Mouse (Mus musculus): ENCODE measurements around the gene Alpk1. TPM values are rescaled to one million over a fixed set of nuclear protein-coding genes. Genes with fewer than 3 reads are reported as not detected.
"Not testable (repeated sequence)": the region's sequence is repeated elsewhere in the genome, so short reads cannot be mapped to it uniquely, and the experiment has no call there.

The Alpk1 gene
- polyA plus RNA-seq, 1 experiment from 2014 or later: 0.87 TPM

DNA sequence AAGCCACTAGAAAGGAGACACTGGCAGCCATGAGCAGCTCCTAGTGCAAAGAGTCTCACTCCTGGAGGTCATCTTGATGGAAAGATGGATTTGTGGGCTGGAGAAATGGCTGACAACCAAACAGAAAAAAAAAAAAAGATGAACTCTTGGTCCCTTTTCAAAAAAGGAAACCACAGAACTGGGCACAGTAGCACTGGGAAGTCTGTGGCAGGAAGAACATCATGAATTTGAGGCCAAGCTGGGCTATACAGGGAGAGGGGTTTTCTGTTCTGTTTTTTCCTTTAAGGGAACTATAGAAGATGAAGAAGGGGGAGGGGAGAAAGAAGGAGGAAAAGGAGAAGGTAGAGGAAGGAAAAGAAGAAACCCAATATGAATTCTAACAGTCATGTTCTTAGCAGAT, 6.7 kb upstream of the Alpk1 start:
- H3K27ac ChIP-seq: no peak overlapping the region
- peaks cover 69% of the 10 kb centered on the region for H3K27me3 ChIP-seq (ENCODE audit: poor library complexity, severe bottlenecking)
- no peak for DNase-seq (ENCODE audit: extremely low spot score, low spot score)
- peaks cover 24% of the 10 kb centered on the region for H3K4me1 ChIP-seq
- no peak overlapping the region for H3K4me3 ChIP-seq
- H3K36me3 ChIP-seq (replicated peaks): no peaks in the 10 kb centered on the region
- peaks cover 4% of the 10 kb centered on the region; the same call in 1 of the 2 replicates for H3K9me3 ChIP-seq

GRCm38 (mm10) chr3:127783680-127784079, 3.4 kb upstream of the Alpk1 start:
- 93% methylated on average over 8 of the region's 8 CpGs for WGBS
- H3K9me3 ChIP-seq: not testable (repeated sequence)
- H3K27me3 ChIP-seq (ENCODE audit: poor library complexity, severe bottlenecking): peaks cover 54% of the 10 kb centered on the region

DNA sequence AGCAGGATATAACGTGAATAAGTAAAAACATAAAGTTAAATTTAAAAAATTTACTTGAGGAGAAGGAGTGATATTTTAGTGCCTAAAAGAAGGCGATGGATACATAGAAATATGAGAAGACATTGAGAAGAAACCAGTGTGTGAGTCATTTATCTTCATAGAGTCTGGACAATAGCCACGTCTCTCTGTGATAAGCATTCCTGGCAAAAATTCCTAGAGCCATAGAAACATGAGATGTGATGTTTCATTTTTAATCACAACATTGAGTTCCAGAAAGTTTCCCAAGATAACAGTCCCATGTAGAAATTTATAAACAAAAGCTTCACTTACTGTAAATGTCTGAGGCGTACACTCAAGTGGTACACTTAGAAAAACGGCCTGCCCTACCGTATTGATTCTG, 2.6 kb upstream of the Alpk1 start:
- WGBS: 94% methylated on average over 6 of the region's 6 CpGs
- Histone ChIP-seq H3K36me3 (replicated peaks) (no peaks in the 10 kb centered on the region), H3K27ac (no peak overlapping the region), H3K4me3 (no peak overlapping the region), H3K9me3 (peaks cover 4% of the 10 kb centered on the region; the same call in 1 of the 2 replicates), H3K27me3 (ENCODE audit: poor library complexity, severe bottlenecking) (peaks cover 47% of the 10 kb centered on the region), H3K4me1 (peaks cover 10% of the 10 kb centered on the region)
- no peak for DNase-seq (ENCODE audit: extremely low spot score, low spot score)

More at GRCm38 (mm10) chr3:127783680-127784079, 3.4 kb upstream of the Alpk1 start:
- DNase-seq (ENCODE audit: extremely low spot score, low spot score); H3K4me1 ChIP-seq; H3K27ac ChIP-seq; H3K4me3 ChIP-seq; H3K36me3 ChIP-seq (replicated peaks): not testable (repeated sequence)

DNA sequence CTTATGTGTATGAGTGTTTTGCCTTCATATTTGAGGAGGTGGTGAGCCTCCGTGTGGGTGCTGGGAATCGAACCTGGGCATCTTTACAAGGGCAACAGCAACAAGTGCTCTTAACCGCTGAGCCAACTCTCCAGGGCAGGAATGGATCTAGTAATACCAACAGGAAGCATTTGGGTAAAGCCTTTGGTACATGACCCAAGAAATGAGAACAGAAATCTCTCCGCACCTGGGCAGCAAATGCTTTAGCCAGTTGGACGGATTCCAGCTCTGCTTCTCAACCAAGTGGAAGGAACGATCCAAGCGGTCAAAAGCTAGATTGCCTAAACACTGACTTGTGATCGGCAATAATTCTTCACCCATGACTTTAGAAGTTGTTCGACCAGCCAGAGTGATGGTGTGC, 594 bp upstream of the Alpk1 start:
- no peak overlapping the region for H3K4me3 ChIP-seq
- H3K27ac ChIP-seq: no peak overlapping the region
- peaks cover 27% of the 10 kb centered on the region for H3K27me3 ChIP-seq (ENCODE audit: poor library complexity, severe bottlenecking)
- H3K9me3 ChIP-seq: peaks cover 4% of the 10 kb centered on the region; the same call in 1 of the 2 replicates
- H3K36me3 ChIP-seq (replicated peaks): no peaks in the 10 kb centered on the region
- DNase-seq (ENCODE audit: extremely low spot score, low spot score): no peak
- 96% methylated on average over 9 of the region's 9 CpGs for WGBS
- peaks cover 10% of the 10 kb centered on the region for H3K4me1 ChIP-seq

- Histone ChIP-seq H3K9me3 (no peaks in the 10 kb centered on the region), H3K27ac (no peak overlapping the region), H3K27me3 (ENCODE audit: poor library complexity, severe bottlenecking) (peaks cover 16% of the 10 kb centered on the region), H3K36me3 (replicated peaks) (no peaks in the 10 kb centered on the region), H3K4me3 (no peak overlapping the region), H3K4me1 (no peaks in the 10 kb centered on the region)
- no peak for DNase-seq (ENCODE audit: extremely low spot score, low spot score)
- WGBS: 89% methylated on average over 11 of the region's 11 CpGs
Measured at GRCm38 (mm10) chr3:127769146-127769545, 11.2 kb downstream of the Alpk1 start.

DNA sequence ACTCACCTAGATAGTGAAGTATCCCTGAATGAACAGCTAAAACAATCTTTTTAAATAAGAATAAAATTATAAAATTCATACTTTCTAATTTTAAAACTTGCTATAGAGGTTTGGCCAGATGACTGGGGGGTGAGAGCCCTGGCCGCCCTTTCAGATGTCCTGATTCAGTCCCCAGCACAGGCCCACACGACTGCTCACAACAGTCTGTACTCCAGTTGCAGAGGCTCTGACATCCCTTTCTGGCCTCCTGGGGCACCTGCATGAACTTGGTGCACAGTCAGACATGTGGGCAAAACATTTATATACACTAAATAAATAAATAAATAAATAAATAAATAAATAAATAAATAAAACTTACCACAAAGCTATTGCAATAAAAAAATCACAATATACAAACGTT, 14.4 kb downstream of the Alpk1 start:
- WGBS: 70% methylated on average over 3 of the region's 3 CpGs
- Histone ChIP-seq H3K27me3 (ENCODE audit: poor library complexity, severe bottlenecking) (peaks cover 44% of the 10 kb centered on the region), H3K4me3 (no peak overlapping the region)

GRCm38 (mm10) chr3:127764541-127764940, 15.8 kb downstream of the Alpk1 start:
- H3K27ac ChIP-seq: no peak overlapping the region
- H3K9me3 ChIP-seq: no peaks in the 10 kb centered on the region
- 0 out of 2 replicates have a peak, but pooled peaks cover 6% of the 10 kb centered on the region for H3K4me1 ChIP-seq
- 54% methylated on average over 5 of the region's 5 CpGs for WGBS
- H3K4me3 ChIP-seq: no peak overlapping the region
- H3K27me3 ChIP-seq (ENCODE audit: poor library complexity, severe bottlenecking): peaks cover 58% of the 10 kb centered on the region
- no peaks in the 10 kb centered on the region for H3K36me3 ChIP-seq (replicated peaks)
- no peak for DNase-seq (ENCODE audit: extremely low spot score, low spot score)

More for the DNA sequence above, 14.4 kb downstream of the Alpk1 start:
- no peak for DNase-seq (ENCODE audit: extremely low spot score, low spot score)
- Histone ChIP-seq H3K36me3 (replicated peaks) (no peaks in the 10 kb centered on the region), H3K4me1 (0 out of 2 replicates have a peak, but pooled peaks cover 6% of the 10 kb centered on the region), H3K9me3 (no peaks in the 10 kb centered on the region), H3K27ac (no peak overlapping the region)

DNA sequence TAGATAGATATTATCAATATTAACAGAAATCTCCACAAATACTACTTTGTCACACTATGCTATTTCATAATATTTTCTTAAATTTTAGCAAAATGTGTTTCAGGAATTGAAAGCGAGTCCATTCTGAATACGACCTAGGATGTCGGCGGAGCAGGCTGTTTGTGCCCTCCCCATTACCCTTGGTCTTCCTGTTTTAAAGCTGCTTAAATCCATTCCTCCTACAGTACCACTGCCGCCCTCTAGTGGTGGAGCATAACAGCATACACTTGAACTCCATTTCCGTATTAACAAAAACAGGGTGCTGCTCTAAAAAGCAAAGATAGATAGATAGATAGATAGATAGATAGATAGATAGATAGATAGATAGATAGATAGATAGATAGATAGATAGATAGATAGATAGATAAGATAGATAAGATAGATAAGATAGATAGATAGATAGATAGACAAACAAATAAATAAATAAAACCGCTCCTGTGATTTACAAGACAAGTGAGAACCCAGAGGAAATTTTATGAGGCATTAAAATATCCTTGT, 17.2 kb downstream of the Alpk1 start:
- DNase-seq (ENCODE audit: extremely low spot score, low spot score): peak; percentile 82
- Histone ChIP-seq H3K4me3 (no peak overlapping the region), H3K4me1 (peaks cover 16% of the 10 kb centered on the region), H3K36me3 (replicated peaks) (no peaks in the 10 kb centered on the region), H3K9me3 (no peaks in the 10 kb centered on the region), H3K27me3 (ENCODE audit: poor library complexity, severe bottlenecking) (peaks cover 72% of the 10 kb centered on the region), H3K27ac (no peak overlapping the region)
- 28% methylated on average over 7 of the region's 7 CpGs for WGBS

DNA sequence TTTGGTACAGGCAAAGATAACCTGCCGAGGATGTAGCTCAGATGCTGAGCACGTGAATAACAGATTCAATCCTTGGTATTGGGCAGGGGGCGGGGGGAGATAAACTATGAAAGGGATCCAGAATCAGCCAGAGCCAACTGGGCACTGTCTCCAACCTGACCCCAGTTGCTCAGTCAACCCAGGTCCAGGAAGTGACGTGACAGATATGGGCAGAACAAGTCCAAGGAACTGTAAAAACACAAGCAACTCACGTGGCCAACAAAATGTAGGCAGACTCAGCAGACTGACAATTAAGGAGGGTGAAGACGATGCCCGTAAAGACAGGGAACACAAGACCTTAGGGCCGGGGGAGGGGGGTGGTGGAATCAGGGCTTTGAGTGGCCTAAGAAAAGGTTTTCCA, 17.9 kb downstream of the Alpk1 start:
- H3K4me1 ChIP-seq: peaks cover 19% of the 10 kb centered on the region
- no peak overlapping the region for H3K27ac ChIP-seq
- H3K36me3 ChIP-seq (replicated peaks): no peaks in the 10 kb centered on the region
- no peak for DNase-seq (ENCODE audit: extremely low spot score, low spot score)
- peaks cover 73% of the 10 kb centered on the region for H3K27me3 ChIP-seq (ENCODE audit: poor library complexity, severe bottlenecking)
- H3K9me3 ChIP-seq: no peaks in the 10 kb centered on the region
- no peak overlapping the region for H3K4me3 ChIP-seq
- 66% methylated on average over 8 of the region's 8 CpGs for WGBS

GRCm38 (mm10) chr3:127759212-127759611, 21.1 kb downstream of the Alpk1 start:
- Histone ChIP-seq H3K9me3 (no peaks in the 10 kb centered on the region), H3K36me3 (replicated peaks) (no peaks in the 10 kb centered on the region), H3K4me3 (no peak overlapping the region), H3K27ac (peak overlapping the region; percentile 75), H3K4me1 (peaks cover 19% of the 10 kb centered on the region), H3K27me3 (ENCODE audit: poor library complexity, severe bottlenecking) (peaks cover 95% of the 10 kb centered on the region)
- no peak for DNase-seq (ENCODE audit: extremely low spot score, low spot score)
- WGBS: 20% methylated on average over 8 of the region's 8 CpGs

- WGBS: 61% methylated on average over 4 of the region's 4 CpGs
- Histone ChIP-seq H3K9me3 (no peaks in the 10 kb centered on the region), H3K27me3 (ENCODE audit: poor library complexity, severe bottlenecking) (peaks cover 95% of the 10 kb centered on the region), H3K36me3 (replicated peaks) (no peaks in the 10 kb centered on the region), H3K4me3 (no peak overlapping the region), H3K4me1 (peaks cover 19% of the 10 kb centered on the region), H3K27ac (peak overlapping the region; percentile 75)
- DNase-seq (ENCODE audit: extremely low spot score, low spot score): no peak
Measured at GRCm38 (mm10) chr3:127758806-127759205, 21.5 kb downstream of the Alpk1 start.

GRCm38 (mm10) chr3:127757886-127758301, 22.4 kb downstream of the Alpk1 start:
- DNase-seq (ENCODE audit: extremely low spot score, low spot score): no peak
- 0 out of 2 replicates have a peak overlapping the region, but pooled peaks have one; percentile 75 for H3K27ac ChIP-seq
- H3K4me3 ChIP-seq: no peak overlapping the region
- peaks cover 17% of the 10 kb centered on the region for H3K4me1 ChIP-seq
- no peaks in the 10 kb centered on the region for H3K36me3 ChIP-seq (replicated peaks)
- H3K9me3 ChIP-seq: no peaks in the 10 kb centered on the region
- peaks cover 99% of the 10 kb centered on the region for H3K27me3 ChIP-seq (ENCODE audit: poor library complexity, severe bottlenecking)

GRCm38 (mm10) chr3:127756458-127756857, 23.9 kb downstream of the Alpk1 start:
- H3K4me1 ChIP-seq: peaks cover 13% of the 10 kb centered on the region
- H3K9me3 ChIP-seq: no peaks in the 10 kb centered on the region
- WGBS: 88% methylated on average over 6 of the region's 6 CpGs
- peaks cover 99% of the 10 kb centered on the region for H3K27me3 ChIP-seq (ENCODE audit: poor library complexity, severe bottlenecking)
- H3K4me3 ChIP-seq: no peak overlapping the region
- H3K36me3 ChIP-seq (replicated peaks): no peaks in the 10 kb centered on the region
- DNase-seq (ENCODE audit: extremely low spot score, low spot score): no peak
- no peak overlapping the region; the same call in 1 of the 2 replicates for H3K27ac ChIP-seq

Data from forebrain, embryonic 10.5 days (tissue).